ENCODE assay signal across 7 mouse cellular contexts in genomic region chr12:81402187-81402586, GRCm38 (mm10). TPM values are rescaled to one million over a fixed set of nuclear protein-coding genes. Genes with fewer than 3 reads are reported as not detected.
A peak's percentile ranks its signal among the peaks of the same experiment; 100 is the strongest.
DNase-seq lines count a peak whose midpoint lies in the region; TF ChIP-seq lines count a peak whose summit lies in the region.

No protein-coding gene starts in this region.

- no peaks in the 10 kb centered on the region for H3K36me3 ChIP-seq in E14TG2a.4 (ENCODE audit: insufficient read depth, low read length)

- H3K27me3 ChIP-seq in E14TG2a.4 (ENCODE audit: insufficient read depth, low read length), result no peaks in the 10 kb centered on the region

- no peaks in the 10 kb centered on the region for H3K4me1 ChIP-seq in E14TG2a.4 (replicated peaks; ENCODE audit: low read depth, low read length)

- peak; percentile 69 for DNase-seq in R1 (ENCODE audit: low read depth, low spot score)
- peak; percentile 88 to 89 for DNase-seq in cerebellum, postnatal 14 days
- peak; percentile 52 for DNase-seq in gastrocnemius, postnatal 10 days
- DNase-seq in large intestine, adult 2 months (ENCODE audit: low read depth, low spot score), result peak; percentile 25
- peak; percentile 9 to 25 for DNase-seq in lung, adult 18-20 months
- peak; percentile 83 to 87 for DNase-seq in right cerebral cortex, adult 2 months (ENCODE audit: low spot score in 2 of 2)

- WGBS in large intestine, adult 2 months, result 34% methylated on average over 1 of the region's 1 CpGs

- peak; percentile 57 for TF ChIP-seq CTCF in E14TG2a.4 (conservative IDR thresholded peaks at IDR 0.05; ENCODE audit: low read length)

- H3K9me3 ChIP-seq in E14TG2a.4 (ENCODE audit: low read length), result no peaks in the 10 kb centered on the region

- H3K4me3 ChIP-seq in E14TG2a.4 (replicated peaks; ENCODE audit: low read length), result no peak overlapping the region

RNA-seq across cellular contexts. Expression of gene Adam4, which starts 19.6 kb away (rescaled TPM):
- 1 to 10 TPM; 1.0 to 1.9 TPM for total RNA-seq in gastrocnemius, postnatal 10 days (2021)
- 0.38 and 0.80 TPM in 2 replicates for polyA plus RNA-seq in large intestine, adult 2 months (2012; rRNA removed)

RNA-seq across cellular contexts. Expression of gene Gm4787, which starts 22.9 kb away (rescaled TPM):
- total RNA-seq in gastrocnemius, postnatal 10 days (2021), result under 1 TPM; 0.66 to 0.90 TPM
- polyA plus RNA-seq in large intestine, adult 2 months (2012; rRNA removed), result 0.14 and 0.41 TPM in 2 replicates

Comparison
In these comparisons a context has a peak if more than half of its experiments do, and no peak if none do; other contexts are left out.
1. DNase-seq: peak in every context shown above with its lines; median percentile 88 in cerebellum, postnatal 14 days; 85 in right cerebral cortex, adult 2 months; 69 in R1; 52 in gastrocnemius, postnatal 10 days; 25 in large intestine, adult 2 months; 17 in lung, adult 18-20 months.